Mouse (Mus musculus) MEL (cell line): ENCODE data around the gene Pick1.
A peak's percentile ranks its signal among the peaks of the same experiment; 100 is the strongest.

Experiments
- CTCF ChIP-seq, 3 experiments: IDR thresholded peaks in 2 of 3; conservative IDR thresholded peaks in 1 of 3; 2 replicates each; pipeline ENCODE4 v1.5.1; 2011 to 2012; ENCODE audit warnings: low read length in 3 of 3, low read depth in 2 of 3, mild to moderate bottlenecking in 2 of 3, improper control_type of control experiment in 1 of 3, inconsistent platforms in 1 of 3, mixed read lengths in 1 of 3, moderate library complexity in 1 of 3; ENCODE audit not compliant: control insufficient read depth in 1 of 3, insufficient read depth in 1 of 3, poor library complexity in 1 of 3, severe bottlenecking in 1 of 3
- ELF1 ChIP-seq: IDR thresholded peaks from 2 replicates; pipeline ENCODE4 v1.6.1; 2014; ENCODE audit warnings: low read depth, mild to moderate bottlenecking, inconsistent platforms, low read length, improper control_type of control experiment, moderate library complexity
- JUND ChIP-seq: IDR thresholded peaks from 2 replicates; pipeline ENCODE4 v1.6.1; 2011; ENCODE audit warnings: low read depth, mild to moderate bottlenecking, improper control_type of control experiment, low read length
- MAX ChIP-seq: IDR thresholded peaks from 2 replicates; pipeline ENCODE4 v1.6.1; 2011; ENCODE audit warnings: low read length, improper control_type of control experiment
- MYC ChIP-seq: IDR thresholded peaks from 2 replicates; pipeline ENCODE4 v1.6.1; 2011; ENCODE audit warnings: low read depth, mild to moderate bottlenecking, low read length, improper control_type of control experiment, moderate library complexity
- POLR2AphosphoS5 ChIP-seq: IDR thresholded peaks from 2 replicates; pipeline ENCODE4 v1.6.1; 2012; ENCODE audit warnings: low read depth, borderline replicate concordance, mild to moderate bottlenecking, inconsistent platforms, low read length, moderate library complexity, mixed read lengths

- TF ChIP-seq CTCF (IDR thresholded peaks at IDR 0.05 in 2 of 3, conservative IDR thresholded peaks at IDR 0.05 in 1 of 3; ENCODE audit: control insufficient read depth in 1 of 3, insufficient read depth in 1 of 3, low read depth in 2 of 3, low read length in 3 of 3, poor library complexity in 1 of 3, severe bottlenecking in 1 of 3) (no peak), POLR2AphosphoS5 (no peak), MAX (no peak; the same call in 1 of the 2 replicates), JUND (no peak), ELF1 (0 out of 2 replicates have a peak, but pooled peaks have one; percentile 45), MYC (no peak; the same call in 1 of the 2 replicates)
These were observed 34.9 kb upstream of the Pick1 start for GRCm38 (mm10) chr15:79194048-79194447.
